Mouse (Mus musculus) intestine, embryonic 15.5 days (tissue): ENCODE measurements around the gene Ino80b. TPM values are rescaled to one million over a fixed set of nuclear protein-coding genes. Genes with fewer than 3 reads are reported as not detected.
"Not testable (repeated sequence)": the region's sequence is repeated elsewhere in the genome, so short reads cannot be mapped to it uniquely, and the experiment has no call there.

Experiments used
- ATAC-seq: fragments of 200-750 bp; cut with Nextera tagmentation; 2 replicates; pipeline ENCODE4 v1.8.0; 2017; ENCODE audit warnings: moderate TSS enrichment, moderate library complexity
- H3K27ac ChIP-seq: fragments of 300-500 bp; sonication (generic); 2 replicates; pipeline ENCODE4 v1.5.1; 2015; ENCODE audit warnings: mild to moderate bottlenecking, inconsistent platforms
- H3K27me3 ChIP-seq: fragments of 300-500 bp; sonication (generic); replicated peaks from 2 replicates; pipeline ENCODE4 v1.6.1; 2015; ENCODE audit warnings: inconsistent platforms
- H3K36me3 ChIP-seq: fragments of 300-500 bp; sonication (generic); 2 replicates; pipeline ENCODE4 v1.6.1; 2015; ENCODE audit warnings: inconsistent platforms
- H3K4me1 ChIP-seq: fragments of 300-500 bp; sonication (generic); replicated peaks from 2 replicates; pipeline ENCODE4 v1.6.1; 2015; ENCODE audit warnings: inconsistent platforms
- H3K4me2 ChIP-seq: fragments of 300-500 bp; sonication (generic); replicated peaks from 2 replicates; pipeline ENCODE4 v1.6.1; 2015; ENCODE audit warnings: mild to moderate bottlenecking, inconsistent platforms
- H3K4me3 ChIP-seq: fragments of 300-500 bp; sonication (generic); replicated peaks from 2 replicates; pipeline ENCODE4 v1.5.1; 2015; ENCODE audit warnings: inconsistent platforms
- H3K9ac ChIP-seq: fragments of 300-500 bp; sonication (generic); 2 replicates; pipeline ENCODE4 v1.6.1; 2015; ENCODE audit warnings: inconsistent platforms
- H3K9me3 ChIP-seq: fragments of 300-500 bp; sonication (generic); 2 replicates; pipeline ENCODE4 v1.6.1; 2016; ENCODE audit warnings: inconsistent platforms
- WGBS: fragments of 180-500 bp; shearing (Covaris S2); methylation state at CpG from one replicate; pipeline ENCODE4 v1.1.7; 2015; 5-methylcytosine and 5-hydroxymethylcytosine counted together
- polyA plus RNA-seq: library from polyadenylated mRNA; unstranded; fragments of >200 nt; fragmentation: Nextera tagmentation; extraction: Ambion mirVana; gene quantifications from 2 replicates; pipeline ENCODE4 v1.2.1, GENCODE M21; 2015

Ino80b gene
- 9.0 and 9.4 TPM in 2 replicates for polyA plus RNA-seq

DNA sequence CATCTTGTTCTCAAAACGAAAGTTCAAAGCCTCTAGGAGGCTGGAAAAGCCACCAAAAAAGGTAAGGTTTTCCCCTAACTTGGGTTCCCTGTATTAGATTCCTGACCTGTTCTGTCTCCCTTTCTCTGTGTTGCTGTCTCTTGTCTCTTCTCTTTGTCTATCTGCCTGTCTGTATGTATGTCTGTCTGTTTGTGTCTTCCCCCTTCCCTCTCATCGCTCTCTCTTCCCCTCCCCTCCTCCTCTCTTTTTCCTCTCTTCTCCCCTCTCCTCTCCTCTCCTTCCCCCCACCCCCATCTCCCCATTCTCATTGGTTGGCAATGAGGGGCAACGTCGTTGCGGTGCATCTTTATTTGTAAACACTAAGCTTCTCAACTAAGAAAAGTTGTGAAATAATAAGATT, at the start of gene Ino80b:
TSS of gene Ino80b (minus strand) at position 101 of the 400 bp plus-strand sequence.
- 18% methylated on average over 5 of the region's 5 CpGs for WGBS
- H3K27ac ChIP-seq = no peak within 1 kb of the TSS
- peak within 1 kb of the TSS; percentile 89 for H3K4me2 ChIP-seq
- no peaks in the 10 kb centered on the region for H3K36me3 ChIP-seq
- peaks cover 25% of the 10 kb centered on the region for H3K4me1 ChIP-seq
- H3K9me3 ChIP-seq = no peaks in the 10 kb centered on the region
- no peak for ATAC-seq
- peak within 1 kb of the TSS; percentile 72 for H3K4me3 ChIP-seq
- H3K9ac ChIP-seq = peak within 1 kb of the TSS; percentile 71
- no peaks in the 10 kb centered on the region for H3K27me3 ChIP-seq

DNA sequence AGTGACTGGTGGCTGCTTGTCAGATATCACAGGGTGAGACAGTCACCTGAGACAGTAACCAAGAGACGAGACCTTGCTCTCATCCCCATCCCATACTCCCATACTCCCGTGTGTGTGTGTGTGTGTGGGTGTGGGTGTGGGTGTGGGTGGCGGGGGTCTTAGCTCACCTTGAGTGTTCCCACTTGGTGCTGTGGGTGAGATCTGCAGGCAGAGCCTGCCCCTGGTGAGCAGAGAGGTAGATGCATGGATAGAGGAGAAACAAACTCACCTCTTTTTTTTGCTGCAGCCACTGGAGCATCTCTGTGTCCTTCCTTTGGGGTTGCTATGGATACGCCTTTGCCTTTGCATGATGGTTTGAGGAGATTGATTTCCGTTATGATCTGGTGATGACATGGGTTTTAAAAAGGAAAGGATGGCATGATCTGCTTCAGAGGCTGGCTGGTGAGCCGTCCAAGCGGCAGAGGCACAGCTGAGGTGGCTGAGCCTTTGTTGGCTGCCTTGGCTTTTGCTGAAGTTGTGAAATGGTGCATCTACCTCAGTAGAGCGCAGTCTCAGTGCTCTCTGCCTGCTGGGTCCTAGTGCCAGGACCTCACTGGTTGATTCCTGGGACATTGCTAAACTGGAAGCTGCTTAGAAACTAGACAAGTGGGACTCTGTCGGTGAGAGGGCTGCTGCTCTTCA, 47.1 kb upstream of the Ino80b start:
- no peak overlapping the region for H3K27ac ChIP-seq
- H3K9me3 ChIP-seq = no peaks in the 10 kb centered on the region
- no peak overlapping the region for H3K4me3 ChIP-seq
- peaks cover 5% of the 10 kb centered on the region; the same call in 1 of the 2 replicates for H3K4me1 ChIP-seq
- no peaks in the 10 kb centered on the region for H3K27me3 ChIP-seq
- no peaks in the 10 kb centered on the region for H3K36me3 ChIP-seq
- 71% methylated on average over 9 of the region's 9 CpGs for WGBS
- no peak for ATAC-seq
- H3K9ac ChIP-seq = no peak overlapping the region
- H3K4me2 ChIP-seq = no peak overlapping the region

DNA sequence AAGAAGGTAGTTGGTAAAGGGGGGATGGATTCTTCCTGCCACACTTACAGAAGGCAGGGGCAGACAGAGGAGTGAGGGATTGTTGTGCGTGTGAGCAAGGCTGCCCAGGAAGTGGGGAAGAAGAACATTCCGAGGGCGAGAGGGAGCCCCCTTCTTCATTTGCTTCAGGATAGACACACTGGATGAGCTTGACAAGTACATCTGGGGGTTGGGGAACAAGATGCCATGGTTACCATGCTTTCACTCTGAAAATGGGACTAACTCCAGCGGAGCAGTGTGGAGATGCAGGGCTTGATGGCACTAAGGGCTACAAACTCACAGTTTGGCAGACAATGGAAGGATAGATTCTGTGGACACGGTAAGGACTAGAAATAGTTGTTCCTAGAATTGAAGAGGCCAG, 45.8 kb upstream of the Ino80b start:
- H3K4me2 ChIP-seq = no peak overlapping the region
- H3K36me3 ChIP-seq = no peaks in the 10 kb centered on the region
- peaks cover 5% of the 10 kb centered on the region; the same call in 1 of the 2 replicates for H3K4me1 ChIP-seq
- H3K27me3 ChIP-seq = no peaks in the 10 kb centered on the region
- H3K9ac ChIP-seq = no peak overlapping the region
- H3K4me3 ChIP-seq = no peak overlapping the region
- H3K9me3 ChIP-seq = no peaks in the 10 kb centered on the region
- ATAC-seq = no peak
- WGBS = 77% methylated on average over 5 of the region's 5 CpGs
- H3K27ac ChIP-seq = no peak overlapping the region

DNA sequence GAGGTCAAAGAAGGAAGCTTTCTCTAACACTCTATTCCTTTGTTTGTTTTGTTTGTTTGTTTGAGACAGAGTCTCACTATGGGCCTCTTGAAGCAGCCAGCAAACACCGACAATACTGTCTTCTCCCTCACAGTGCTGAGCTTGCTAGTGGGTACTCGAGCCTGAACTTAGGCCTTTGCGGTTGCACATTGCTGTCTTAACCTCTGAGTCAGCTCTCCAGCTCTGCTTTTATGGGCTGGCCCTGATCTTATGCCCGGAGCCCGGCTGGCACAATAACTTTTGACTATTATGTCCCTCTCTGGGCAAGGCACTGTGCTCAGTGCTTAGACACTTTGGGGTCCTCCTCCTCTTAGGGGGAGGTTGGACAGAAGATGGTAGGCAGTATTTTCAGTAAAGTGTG, 44.6 kb upstream of the Ino80b start:
- H3K9ac ChIP-seq = no peak overlapping the region
- no peak overlapping the region for H3K4me3 ChIP-seq
- H3K27ac ChIP-seq = no peak overlapping the region
- no peak for ATAC-seq
- H3K27me3 ChIP-seq = no peaks in the 10 kb centered on the region
- H3K9me3 ChIP-seq = no peaks in the 10 kb centered on the region
- H3K4me1 ChIP-seq = peaks cover 8% of the 10 kb centered on the region; the same call in 1 of the 2 replicates
- H3K36me3 ChIP-seq = no peaks in the 10 kb centered on the region
- no peak overlapping the region for H3K4me2 ChIP-seq
- 73% methylated on average over 5 of the region's 5 CpGs for WGBS

DNA sequence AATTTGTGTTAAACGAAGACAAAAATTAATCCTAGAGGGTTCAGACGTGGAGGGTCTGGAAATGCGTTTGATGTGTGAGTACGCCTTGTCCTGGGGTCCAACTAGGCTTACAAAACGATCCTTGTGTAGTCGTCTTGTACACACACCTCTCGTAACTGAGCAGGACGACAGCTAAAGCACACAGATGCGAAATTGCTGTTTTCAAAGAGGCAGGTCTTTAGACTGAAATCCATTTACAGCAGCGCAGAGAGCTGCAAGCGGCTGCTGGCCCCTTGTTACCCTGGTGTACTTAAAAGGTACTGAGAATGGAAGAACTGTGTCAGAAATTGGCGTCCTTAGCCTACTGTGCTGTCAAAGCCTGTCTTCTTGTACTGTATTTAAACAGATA, 41.0 kb upstream of the Ino80b start:
- Histone ChIP-seq H3K9ac (peak overlapping the region; percentile 95), H3K27ac (peak overlapping the region; percentile 78), H3K4me2 (peak overlapping the region; percentile 68), H3K9me3 (no peaks in the 10 kb centered on the region), H3K36me3 (no peaks in the 10 kb centered on the region), H3K4me1 (peaks cover 24% of the 10 kb centered on the region), H3K4me3 (peak overlapping the region; percentile 91), H3K27me3 (peaks cover 15% of the 10 kb centered on the region)
- ATAC-seq = peak; percentile 7; the same call in 1 of the 2 replicates
- WGBS = under 1% methylated on average over 12 of the region's 12 CpGs

DNA sequence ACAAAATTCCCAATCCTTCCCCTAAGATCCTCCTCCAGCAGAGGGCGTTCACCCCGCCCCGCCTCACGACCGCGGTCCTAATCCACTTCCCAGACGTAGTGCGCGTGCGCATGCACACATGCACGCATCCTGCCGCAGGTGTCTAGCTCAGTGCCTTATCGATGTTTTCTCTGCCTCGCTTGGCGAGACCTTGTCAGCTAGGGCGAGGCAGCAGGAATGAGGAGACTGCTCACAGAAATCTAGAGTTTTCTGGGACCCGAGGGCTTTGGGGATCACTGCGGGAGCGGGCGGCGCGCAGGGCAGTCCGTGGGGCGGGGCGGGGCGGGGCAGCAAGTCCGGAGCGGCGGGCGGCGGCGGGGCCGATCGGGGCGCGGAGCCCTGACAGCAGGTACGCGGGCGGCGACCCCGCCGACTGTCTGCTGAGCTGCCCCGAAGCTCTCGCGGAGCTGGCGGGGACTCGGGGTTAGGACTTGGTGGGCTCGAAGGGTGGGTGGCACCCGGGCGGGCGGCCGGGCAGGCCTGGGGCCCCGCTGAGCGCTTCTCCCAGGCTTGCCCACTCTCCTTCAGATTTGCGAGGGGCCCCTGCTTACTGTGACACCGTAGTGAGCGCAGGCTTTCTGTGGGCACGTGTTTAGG, 40.5 kb upstream of the Ino80b start, which contains the start of gene Dctn1:
TSS of gene Dctn1 (plus strand) at position 314 of the 636 bp plus-strand sequence.
- WGBS = under 1% methylated on average over 55 of the region's 58 CpGs
- Histone ChIP-seq H3K4me3 (peak within 1 kb of the TSS; percentile 91), H3K4me2 (peak within 1 kb of the TSS; percentile 68), H3K36me3 (no peaks in the 10 kb centered on the region), H3K9me3 (no peaks in the 10 kb centered on the region), H3K27ac (peak within 1 kb of the TSS; percentile 78), H3K4me1 (peaks cover 24% of the 10 kb centered on the region), H3K9ac (peak within 1 kb of the TSS; percentile 95), H3K27me3 (peaks cover 20% of the 10 kb centered on the region)
- peak; percentile 89 for ATAC-seq

DNA sequence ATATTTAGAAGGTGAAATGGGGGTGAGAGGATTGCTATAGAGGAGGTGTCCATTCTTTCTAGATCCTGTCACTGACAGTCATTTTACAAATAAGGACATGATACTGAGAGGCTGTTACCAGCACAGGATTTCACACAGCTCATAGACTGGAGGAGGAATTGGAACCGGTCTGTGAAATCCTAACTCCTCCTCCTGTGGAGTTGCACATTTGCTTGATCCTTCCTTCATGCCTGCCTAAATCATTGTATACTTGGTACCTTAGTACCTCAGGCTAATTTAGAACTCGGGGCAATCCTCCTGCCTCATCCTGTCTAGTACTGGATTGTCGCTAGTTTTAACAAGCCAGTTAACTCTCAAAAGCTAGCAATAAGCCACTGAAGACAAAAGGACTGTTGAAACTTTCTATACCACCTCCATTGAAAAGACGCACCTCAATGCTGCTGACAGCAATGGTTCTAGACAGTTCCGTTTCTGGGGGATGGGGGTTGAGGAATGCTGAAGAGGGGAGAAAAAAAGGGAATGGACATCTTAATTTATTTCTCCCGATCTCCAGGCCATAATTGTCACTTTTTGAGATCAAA, 39.9 kb upstream of the Ino80b start:
- ATAC-seq = peak; percentile 26
- H3K4me1 ChIP-seq = peaks cover 24% of the 10 kb centered on the region
- 0 out of 2 replicates have a peak overlapping the region, but pooled peaks have one; percentile 78 for H3K27ac ChIP-seq
- H3K9ac ChIP-seq = peak overlapping the region; percentile 95
- no peaks in the 10 kb centered on the region for H3K9me3 ChIP-seq
- H3K36me3 ChIP-seq = no peaks in the 10 kb centered on the region
- 4% methylated on average over 6 of the region's 6 CpGs for WGBS
- peak overlapping the region; percentile 68 for H3K4me2 ChIP-seq
- peak overlapping the region; percentile 91 for H3K4me3 ChIP-seq
- peaks cover 23% of the 10 kb centered on the region for H3K27me3 ChIP-seq

DNA sequence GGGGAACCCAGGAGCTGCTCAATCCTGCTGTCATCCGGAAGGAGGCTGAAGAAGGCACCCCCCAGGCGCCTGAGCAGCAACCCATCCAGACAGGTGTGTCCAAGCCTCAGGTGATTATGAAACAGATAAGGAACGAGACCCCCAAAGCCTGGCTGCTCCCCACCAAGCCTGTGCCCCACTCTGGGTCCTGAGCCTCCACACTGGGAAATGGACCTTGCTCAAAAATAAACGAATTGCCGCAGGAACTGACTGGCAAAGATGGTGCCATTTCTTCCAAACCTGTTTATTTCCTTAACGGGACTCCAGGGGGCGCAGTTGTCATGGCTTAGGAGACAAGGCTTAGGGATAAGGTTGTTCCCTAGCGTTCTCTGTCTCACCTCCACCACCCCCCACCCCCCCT, 37.5 kb upstream of the Ino80b start:
- Histone ChIP-seq H3K27ac (no peak overlapping the region), H3K4me1 (peaks cover 20% of the 10 kb centered on the region; the same call in 1 of the 2 replicates), H3K27me3 (peaks cover 23% of the 10 kb centered on the region), H3K36me3 (no peaks in the 10 kb centered on the region), H3K4me2 (peak overlapping the region; percentile 92), H3K4me3 (peak overlapping the region; percentile 38), H3K9me3 (no peaks in the 10 kb centered on the region), H3K9ac (peak overlapping the region; percentile 48)
- ATAC-seq = peak; percentile 15
- 3% methylated on average over 8 of the region's 8 CpGs for WGBS

DNA sequence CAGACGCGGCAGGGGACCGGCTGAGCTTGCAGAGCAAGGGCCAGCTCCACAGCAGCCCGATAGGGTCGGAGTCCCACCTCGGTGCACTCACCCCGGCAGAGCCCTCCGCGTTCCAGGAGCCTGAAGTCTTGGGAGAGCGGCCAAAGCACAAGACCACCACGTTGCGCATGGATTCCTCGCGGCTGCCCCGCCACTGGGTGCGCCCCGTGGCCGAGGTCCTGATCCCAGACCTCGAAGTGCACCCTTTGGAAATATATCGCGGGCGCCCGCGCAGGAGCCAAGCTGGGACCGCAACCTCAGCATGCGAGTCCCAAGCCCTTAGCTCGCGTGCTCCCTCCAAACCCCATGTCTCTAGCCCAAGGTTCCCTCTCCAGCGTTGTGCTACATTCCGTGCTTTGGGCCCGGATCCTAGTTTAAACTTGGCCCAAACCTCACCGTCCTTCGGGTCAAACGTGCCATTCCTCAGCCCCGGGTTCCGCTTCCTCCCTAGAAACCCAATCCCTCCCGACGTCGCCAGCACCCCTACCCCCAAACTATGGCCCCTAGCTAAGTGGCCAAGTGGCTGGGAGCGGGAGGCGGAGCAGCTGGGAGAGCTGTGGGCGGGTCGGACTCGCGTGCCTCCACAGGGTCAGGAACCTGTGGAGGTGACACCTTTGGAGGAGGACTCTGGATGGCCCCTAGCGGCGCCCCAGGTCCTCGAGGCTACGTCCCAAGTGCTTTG, 36.9 kb upstream of the Ino80b start:
- peaks cover 23% of the 10 kb centered on the region for H3K27me3 ChIP-seq
- H3K9ac ChIP-seq = peak overlapping the region; percentile 48
- under 1% methylated on average over 49 of the region's 49 CpGs for WGBS
- H3K4me3 ChIP-seq = peak overlapping the region; percentile 38
- peak overlapping the region; percentile 92 for H3K4me2 ChIP-seq
- peaks cover 20% of the 10 kb centered on the region; the same call in 1 of the 2 replicates for H3K4me1 ChIP-seq
- no peak overlapping the region for H3K27ac ChIP-seq
- no peaks in the 10 kb centered on the region for H3K36me3 ChIP-seq
- no peaks in the 10 kb centered on the region for H3K9me3 ChIP-seq
- ATAC-seq = peak; percentile 44

DNA sequence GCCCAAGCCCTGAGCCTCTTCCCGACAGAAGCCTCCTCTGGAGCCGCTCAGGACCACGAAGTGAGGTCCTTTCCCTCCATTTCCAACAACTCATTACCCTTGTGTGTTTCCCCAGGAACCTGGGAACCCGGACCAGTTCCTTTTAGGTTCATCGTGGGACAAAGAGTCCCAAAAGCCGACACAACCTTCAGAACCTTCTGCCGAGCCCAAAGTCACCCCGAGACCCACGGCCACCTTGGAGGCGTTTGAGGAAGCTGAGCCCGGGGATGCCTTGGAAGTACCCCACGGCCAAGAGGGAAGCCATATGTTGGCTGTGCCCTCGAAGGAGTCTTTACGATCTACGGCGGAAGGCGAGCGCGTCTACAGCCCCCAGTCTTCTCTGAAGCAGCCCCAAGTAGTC, 36.2 kb upstream of the Ino80b start:
- H3K4me3 ChIP-seq = peak overlapping the region; percentile 38
- H3K36me3 ChIP-seq = no peaks in the 10 kb centered on the region
- 12% methylated on average over 19 of the region's 19 CpGs for WGBS

DNA sequence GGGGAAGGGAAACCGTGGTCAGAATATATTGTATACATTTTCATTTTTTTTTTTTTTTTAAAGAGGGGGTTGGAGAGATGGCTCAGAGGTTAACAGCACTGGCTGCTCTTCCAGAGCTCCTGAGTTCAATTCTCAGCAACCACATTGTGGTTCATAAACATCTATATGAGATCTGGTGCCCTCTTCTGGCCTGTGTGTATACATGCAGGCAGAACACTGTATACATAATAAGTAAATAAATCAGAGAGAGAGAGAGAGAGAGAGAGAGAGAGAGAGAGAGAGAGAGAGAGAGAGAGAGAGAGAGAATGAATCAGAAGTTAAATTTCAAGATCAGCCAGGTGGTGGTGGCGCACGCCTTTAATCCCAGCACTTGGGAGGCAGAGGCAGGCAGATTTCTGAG, 34.2 kb upstream of the Ino80b start:
- H3K9me3 ChIP-seq, H3K4me3 ChIP-seq, H3K9ac ChIP-seq, H3K36me3 ChIP-seq, ATAC-seq, H3K27ac ChIP-seq, H3K4me2 ChIP-seq: not testable (repeated sequence)
- Histone ChIP-seq H3K4me1 (peaks cover 22% of the 10 kb centered on the region), H3K27me3 (peaks cover 23% of the 10 kb centered on the region)
- 22% methylated on average over 3 of the region's 3 CpGs for WGBS

More for the DNA sequence above, 36.2 kb upstream of the Ino80b start:
- ATAC-seq = no peak
- Histone ChIP-seq H3K9me3 (no peaks in the 10 kb centered on the region), H3K4me1 (peaks cover 21% of the 10 kb centered on the region), H3K9ac (peak overlapping the region; percentile 48), H3K4me2 (peak overlapping the region; percentile 92), H3K27me3 (peaks cover 23% of the 10 kb centered on the region), H3K27ac (no peak overlapping the region)

DNA sequence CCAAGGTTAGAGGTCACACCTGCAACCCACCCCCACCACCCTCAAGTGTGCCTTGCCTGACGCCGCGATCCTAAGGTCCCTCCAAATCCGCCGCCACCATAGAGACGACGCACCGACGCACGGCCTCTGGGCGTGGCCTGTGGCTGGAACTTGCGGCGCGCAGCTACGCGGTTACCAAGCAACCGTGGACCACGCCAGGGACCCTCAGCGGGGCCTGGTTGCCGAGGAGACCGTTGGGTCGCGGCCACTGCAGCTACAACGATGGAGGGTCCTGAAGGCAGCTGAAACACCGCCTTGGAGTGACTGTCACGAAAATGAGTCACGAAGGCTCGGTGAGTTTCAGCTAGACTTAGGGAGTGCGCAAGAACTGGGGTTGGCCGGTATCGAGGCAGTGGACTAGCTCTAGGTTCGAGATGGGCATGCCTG, 31.0 kb upstream of the Ino80b start, which contains the start of the genes Wdr54 and 1700003E16Rik:
TSS of gene Wdr54 (minus strand) at position 139 of the 426 bp plus-strand sequence.
TSS of gene 1700003E16Rik (plus strand) at position 146 of the 426 bp plus-strand sequence.
- Histone ChIP-seq H3K4me2 (peak within 1 kb of the TSS; percentile 75), H3K27me3 (peaks cover 9% of the 10 kb centered on the region), H3K9ac (peak within 1 kb of the TSS; percentile 20), H3K9me3 (no peaks in the 10 kb centered on the region), H3K36me3 (peaks cover 5% of the 10 kb centered on the region; the same call in 1 of the 2 replicates), H3K4me3 (peak within 1 kb of the TSS; percentile 50), H3K4me1 (peaks cover 6% of the 10 kb centered on the region), H3K27ac (no peak within 1 kb of the TSS)
- WGBS = 2% methylated on average over 32 of the region's 32 CpGs
- ATAC-seq = peak; percentile 71
